Mouse (Mus musculus): ENCODE measurements around the gene Megf11. TPM values are rescaled to one million over a fixed set of nuclear protein-coding genes. Genes with fewer than 3 reads are reported as not detected.

Gene Megf11
- polyA plus RNA-seq, 1 experiment from 2014 or later, result 17.8 TPM

DNA sequence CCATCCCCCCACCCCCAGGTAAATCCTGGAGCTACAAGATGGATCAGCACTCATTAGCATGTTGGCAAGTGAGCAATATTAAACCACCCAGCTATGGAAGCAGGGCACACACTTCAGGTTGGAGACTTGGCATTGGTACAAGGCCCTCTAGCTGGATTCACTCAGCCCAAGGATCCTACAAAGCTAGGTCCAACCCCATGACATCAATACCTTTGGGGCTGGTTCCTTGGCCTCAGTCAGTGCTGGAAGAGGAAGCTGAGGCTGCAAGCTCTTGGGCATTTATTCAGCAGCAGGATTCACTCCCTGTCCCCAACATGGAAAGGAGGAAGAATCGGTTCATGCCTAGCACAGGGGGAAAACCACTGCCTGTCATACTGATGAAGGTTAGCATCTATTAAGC, 118.6 kb downstream of the Megf11 start:
- Histone ChIP-seq H3K36me3 (no peaks in the 10 kb centered on the region), H3K27me3 (replicated peaks) (0 out of 2 replicates have a peak, but pooled peaks cover 3% of the 10 kb centered on the region), H3K4me1 (peaks cover 38% of the 10 kb centered on the region), H3K9ac (replicated peaks) (no peak overlapping the region), H3K4me2 (no peak overlapping the region), H3K27ac (replicated peaks) (no peak overlapping the region), H3K9me3 (replicated peaks) (no peaks in the 10 kb centered on the region), H3K4me3 (replicated peaks) (no peak overlapping the region)
- WGBS, result 79% methylated on average over 1 of the region's 1 CpGs
- no peak for ATAC-seq (ENCODE audit: low FRiP score)

DNA sequence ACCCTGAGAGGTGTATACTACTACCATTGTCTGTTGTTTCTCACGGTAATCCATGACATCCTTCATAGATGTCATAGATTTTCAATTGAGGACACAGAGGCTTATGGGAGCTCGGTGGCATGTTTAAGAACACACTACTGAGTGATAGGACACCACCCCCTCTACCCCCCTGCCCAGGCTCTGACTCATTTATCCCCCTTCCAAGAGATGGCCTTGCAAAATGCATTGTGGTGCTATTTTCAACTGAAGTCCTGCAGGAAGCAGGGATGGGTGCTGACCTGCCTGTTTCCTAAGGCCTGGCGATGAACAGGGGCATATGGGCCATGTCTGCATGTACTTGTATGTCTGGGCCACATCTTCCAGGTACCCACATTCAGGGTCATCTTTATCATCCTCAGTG, 119.0 kb downstream of the Megf11 start:
- Histone ChIP-seq H3K27me3 (replicated peaks) (0 out of 2 replicates have a peak, but pooled peaks cover 3% of the 10 kb centered on the region), H3K36me3 (no peaks in the 10 kb centered on the region), H3K9ac (replicated peaks) (no peak overlapping the region), H3K9me3 (replicated peaks) (no peaks in the 10 kb centered on the region), H3K4me2 (no peak overlapping the region), H3K4me3 (replicated peaks) (no peak overlapping the region), H3K4me1 (peaks cover 36% of the 10 kb centered on the region), H3K27ac (replicated peaks) (no peak overlapping the region)
- WGBS, result 89% methylated on average over 3 of the region's 3 CpGs
- ATAC-seq (ENCODE audit: low FRiP score), result no peak

DNA sequence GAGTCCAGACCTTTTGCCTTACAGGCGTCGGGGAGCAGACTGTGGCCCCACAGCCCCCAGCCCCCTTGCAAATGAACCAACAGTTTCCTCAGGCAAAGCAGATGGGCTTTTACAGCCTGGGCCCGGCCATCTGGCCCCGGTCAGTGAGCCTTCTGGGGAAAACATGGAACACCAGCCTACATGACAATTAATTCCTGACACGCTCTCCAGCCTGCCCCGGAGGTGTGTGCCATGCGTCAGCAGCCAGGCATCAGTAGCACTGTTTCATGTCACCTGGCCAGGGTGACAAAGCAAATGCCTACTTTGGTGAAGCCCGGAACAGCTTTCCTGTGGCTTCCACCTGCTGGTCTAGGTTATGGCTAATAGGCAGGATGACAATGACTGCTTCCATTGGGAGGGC, 119.5 kb downstream of the Megf11 start:
- no peaks in the 10 kb centered on the region for H3K9me3 ChIP-seq (replicated peaks)
- no peak for ATAC-seq (ENCODE audit: low FRiP score)
- H3K4me2 ChIP-seq, result no peak overlapping the region
- 0 out of 2 replicates have a peak, but pooled peaks cover 3% of the 10 kb centered on the region for H3K27me3 ChIP-seq (replicated peaks)
- no peak overlapping the region for H3K4me3 ChIP-seq (replicated peaks)
- H3K9ac ChIP-seq (replicated peaks), result no peak overlapping the region
- no peaks in the 10 kb centered on the region for H3K36me3 ChIP-seq
- H3K27ac ChIP-seq (replicated peaks), result no peak overlapping the region
- peaks cover 36% of the 10 kb centered on the region for H3K4me1 ChIP-seq
- 36% methylated on average over 8 of the region's 8 CpGs for WGBS

DNA sequence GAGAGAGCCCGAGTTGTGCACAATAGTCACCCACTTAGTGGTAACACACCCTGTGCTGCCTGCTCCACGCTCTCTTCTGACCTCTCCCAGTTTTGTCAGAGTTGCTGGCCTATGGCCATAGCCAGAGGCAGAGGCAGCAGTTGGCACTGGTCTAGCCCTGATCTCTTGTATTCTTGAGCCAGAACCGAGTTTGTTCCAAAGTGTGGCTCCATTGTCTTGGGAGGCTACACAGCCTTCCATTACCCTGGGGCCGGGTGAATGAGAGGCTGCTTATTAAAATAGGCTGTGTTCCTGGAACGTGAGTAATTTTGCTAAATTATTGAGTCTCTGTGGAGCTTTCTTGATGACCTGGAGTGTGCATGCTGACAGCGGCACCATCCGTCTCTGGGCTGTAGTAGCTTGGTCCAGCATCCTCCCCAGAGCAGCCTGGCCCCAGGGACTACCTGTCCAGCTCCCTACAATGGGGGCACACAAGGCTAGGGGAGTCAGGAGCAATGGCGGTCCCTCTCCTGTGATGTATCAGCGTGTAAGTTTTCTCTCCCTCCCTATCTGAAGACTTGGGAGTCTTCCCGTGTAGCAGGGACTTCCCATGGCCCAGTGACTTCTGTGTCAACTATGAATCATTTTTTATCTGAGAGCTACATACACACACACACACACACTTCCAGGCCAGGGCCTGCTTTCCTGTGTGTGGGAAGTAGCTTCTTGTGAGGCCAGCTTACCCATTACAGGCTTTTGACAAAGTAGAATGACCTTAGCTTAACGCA, 121.2 kb downstream of the Megf11 start:
- H3K36me3 ChIP-seq, result no peaks in the 10 kb centered on the region
- no peak overlapping the region for H3K4me2 ChIP-seq
- 56% methylated on average over 11 of the region's 11 CpGs for WGBS
- no peak overlapping the region for H3K9ac ChIP-seq (replicated peaks)
- no peak overlapping the region for H3K4me3 ChIP-seq (replicated peaks)
- no peak overlapping the region for H3K27ac ChIP-seq (replicated peaks)
- ATAC-seq (ENCODE audit: low FRiP score), result no peak; the same call in 1 of the 2 replicates
- H3K4me1 ChIP-seq, result peaks cover 36% of the 10 kb centered on the region
- no peaks in the 10 kb centered on the region for H3K9me3 ChIP-seq (replicated peaks)
- H3K27me3 ChIP-seq (replicated peaks), result 0 out of 2 replicates have a peak, but pooled peaks cover 3% of the 10 kb centered on the region

DNA sequence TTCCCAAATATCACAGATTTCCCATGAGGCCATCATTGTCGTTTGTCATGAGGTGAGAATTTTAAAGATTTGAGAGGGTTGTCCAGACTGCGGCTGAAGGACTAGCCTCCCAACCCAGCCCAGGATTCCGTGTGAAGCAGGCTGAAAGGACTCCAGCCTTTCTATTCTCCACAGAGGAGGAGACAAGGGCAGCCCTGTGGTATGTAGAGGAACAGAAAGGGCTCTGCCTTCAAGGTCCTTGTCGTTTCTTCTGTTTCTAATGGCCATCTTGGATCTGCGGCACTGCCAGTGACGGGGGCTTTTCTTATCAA, 121.7 kb downstream of the Megf11 start:
- no peak overlapping the region for H3K9ac ChIP-seq (replicated peaks)
- no peak overlapping the region for H3K27ac ChIP-seq (replicated peaks)
- WGBS, result 47% methylated on average over 6 of the region's 6 CpGs
- H3K27me3 ChIP-seq (replicated peaks), result 0 out of 2 replicates have a peak, but pooled peaks cover 6% of the 10 kb centered on the region
- no peaks in the 10 kb centered on the region for H3K9me3 ChIP-seq (replicated peaks)
- H3K4me2 ChIP-seq, result no peak overlapping the region
- H3K4me1 ChIP-seq, result peaks cover 36% of the 10 kb centered on the region
- ATAC-seq (ENCODE audit: low FRiP score), result no peak
- H3K36me3 ChIP-seq, result no peaks in the 10 kb centered on the region
- no peak overlapping the region for H3K4me3 ChIP-seq (replicated peaks)

DNA sequence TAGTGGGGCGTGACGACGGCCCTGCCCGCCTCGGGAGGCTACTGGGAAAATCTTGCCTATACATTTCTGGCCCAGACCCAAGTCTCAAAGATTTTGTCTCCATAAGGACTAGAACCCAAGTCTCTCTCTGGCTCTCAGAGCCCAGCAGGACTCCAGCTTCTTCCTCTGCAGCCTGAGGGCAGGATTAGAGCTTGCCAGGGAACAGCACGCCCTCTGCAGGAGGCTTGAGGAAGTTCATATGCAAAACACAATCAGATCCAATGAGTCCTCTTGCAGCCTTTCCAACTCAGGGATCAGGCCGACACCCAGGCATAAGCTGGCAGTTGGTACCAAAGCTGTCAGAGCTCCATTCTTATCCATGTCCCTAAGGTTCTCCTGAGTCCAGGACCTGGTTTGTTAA, 122.6 kb downstream of the Megf11 start:
- H3K36me3 ChIP-seq, result no peaks in the 10 kb centered on the region
- no peak overlapping the region for H3K4me2 ChIP-seq
- H3K4me3 ChIP-seq (replicated peaks), result no peak overlapping the region
- no peak overlapping the region for H3K27ac ChIP-seq (replicated peaks)
- H3K27me3 ChIP-seq (replicated peaks), result 0 out of 2 replicates have a peak, but pooled peaks cover 6% of the 10 kb centered on the region
- 15% methylated on average over 7 of the region's 7 CpGs for WGBS
- ATAC-seq (ENCODE audit: low FRiP score), result no peak
- H3K4me1 ChIP-seq, result peaks cover 35% of the 10 kb centered on the region
- H3K9me3 ChIP-seq (replicated peaks), result no peaks in the 10 kb centered on the region
- no peak overlapping the region for H3K9ac ChIP-seq (replicated peaks)

DNA sequence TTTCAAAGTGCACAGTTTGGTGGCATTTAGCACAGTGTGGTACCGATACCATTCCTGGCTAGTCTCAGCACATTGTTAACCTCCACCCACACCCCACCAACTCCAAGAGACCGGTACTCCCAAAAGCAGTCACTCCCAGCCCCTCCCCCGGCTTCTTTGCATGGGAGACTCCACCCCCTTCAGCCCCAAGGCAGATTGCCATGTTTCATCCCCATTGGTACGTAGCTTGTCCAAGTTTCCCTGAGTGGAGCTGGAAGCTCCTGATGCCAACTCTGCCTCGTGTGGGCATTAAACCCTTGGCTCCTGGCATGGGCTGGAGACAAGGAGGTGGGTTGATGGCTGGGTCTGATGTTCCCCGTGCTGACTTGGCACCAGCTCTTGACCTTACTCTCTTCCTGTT, 129.4 kb downstream of the Megf11 start:
- no peak overlapping the region for H3K9ac ChIP-seq (replicated peaks)
- peaks cover 5% of the 10 kb centered on the region; the same call in 1 of the 2 replicates for H3K4me1 ChIP-seq
- no peak overlapping the region for H3K27ac ChIP-seq (replicated peaks)
- H3K4me2 ChIP-seq, result no peak overlapping the region
- H3K27me3 ChIP-seq (replicated peaks), result 0 out of 2 replicates have a peak, but pooled peaks cover 3% of the 10 kb centered on the region
- ATAC-seq (ENCODE audit: low FRiP score), result no peak
- H3K36me3 ChIP-seq, result no peaks in the 10 kb centered on the region
- no peak overlapping the region for H3K4me3 ChIP-seq (replicated peaks)
- H3K9me3 ChIP-seq (replicated peaks), result no peaks in the 10 kb centered on the region
- WGBS, result 50% methylated on average over 6 of the region's 6 CpGs

DNA sequence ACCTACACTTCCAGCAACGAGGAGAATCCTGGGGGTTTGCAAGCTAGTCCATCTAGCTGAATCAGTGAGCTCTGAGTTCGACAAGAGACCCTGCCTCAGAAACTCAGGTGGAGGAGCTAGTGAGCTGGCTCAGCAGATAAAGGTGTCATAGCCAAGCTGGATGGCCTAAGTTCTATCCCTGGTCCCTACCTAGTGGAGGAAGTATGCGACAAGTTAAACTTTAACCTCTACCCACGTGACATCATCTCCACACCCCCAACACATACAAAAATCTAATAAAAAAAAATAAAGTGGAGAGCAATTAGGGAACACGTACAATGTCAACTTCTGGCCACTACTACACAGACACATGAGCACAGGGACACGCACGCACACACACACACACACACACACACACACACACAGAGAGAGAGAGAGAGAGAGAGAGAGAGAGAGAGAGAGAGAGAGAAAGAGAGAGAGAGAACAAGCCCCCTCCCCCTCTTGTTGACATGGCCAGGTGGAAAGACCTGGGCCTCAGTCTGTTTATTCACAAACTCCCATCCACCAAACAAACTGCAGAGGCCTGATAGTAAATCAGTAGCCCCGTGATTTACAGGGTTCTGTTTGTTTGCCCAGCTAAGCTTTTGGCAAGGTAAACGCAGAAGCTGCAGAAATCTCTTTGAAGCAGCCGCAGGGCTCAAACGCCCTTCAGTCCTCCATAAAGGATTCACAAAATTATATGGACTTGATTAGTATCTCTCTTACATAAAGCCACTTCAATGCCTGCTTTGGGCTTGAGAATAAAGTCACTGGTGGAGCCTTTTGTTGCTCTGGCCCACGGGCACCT, 134.7 kb downstream of the Megf11 start:
- ATAC-seq (ENCODE audit: low FRiP score), result no peak
- 0 out of 2 replicates have a peak overlapping the region, but pooled peaks have one; percentile 18 for H3K27ac ChIP-seq (replicated peaks)
- no peak overlapping the region for H3K4me2 ChIP-seq
- H3K9ac ChIP-seq (replicated peaks), result no peak overlapping the region
- H3K36me3 ChIP-seq, result no peaks in the 10 kb centered on the region
- H3K4me1 ChIP-seq, result peaks cover 21% of the 10 kb centered on the region
- H3K27me3 ChIP-seq (replicated peaks), result 0 out of 2 replicates have a peak, but pooled peaks cover 6% of the 10 kb centered on the region
- H3K4me3 ChIP-seq (replicated peaks), result no peak overlapping the region
- no peaks in the 10 kb centered on the region for H3K9me3 ChIP-seq (replicated peaks)
- whole genome bisulfite sequencing, result 53% methylated on average over 12 of the region's 12 CpGs

DNA sequence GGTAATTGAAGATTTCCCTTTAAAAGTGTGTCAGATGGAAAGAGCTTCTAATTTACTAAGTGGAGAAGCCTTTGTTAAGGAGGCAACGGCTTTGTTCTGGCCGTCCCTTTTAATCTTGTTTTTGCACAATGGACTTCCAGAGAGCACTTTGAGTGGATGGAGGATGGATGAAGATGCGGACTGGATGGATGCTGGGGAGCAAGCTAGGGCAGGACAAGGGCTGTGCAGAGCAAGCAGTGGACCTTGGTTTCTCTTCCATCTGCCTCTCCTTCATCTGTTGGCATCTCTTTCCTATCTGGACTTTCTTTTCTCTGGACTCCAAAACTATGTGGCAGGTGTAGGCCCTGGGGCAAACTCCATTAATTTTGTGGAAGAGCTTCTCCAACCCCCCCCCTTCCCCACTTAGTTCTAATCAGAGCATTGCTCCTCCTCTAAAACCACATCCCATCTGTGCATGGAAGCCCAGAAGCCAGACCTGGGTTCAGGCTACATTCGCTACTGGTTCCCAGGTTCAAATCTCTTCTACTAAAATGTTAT, 135.4 kb downstream of the Megf11 start:
- Histone ChIP-seq H3K27me3 (replicated peaks) (0 out of 2 replicates have a peak, but pooled peaks cover 11% of the 10 kb centered on the region), H3K9me3 (replicated peaks) (no peaks in the 10 kb centered on the region), H3K4me3 (replicated peaks) (no peak overlapping the region), H3K4me2 (no peak overlapping the region), H3K36me3 (no peaks in the 10 kb centered on the region), H3K27ac (replicated peaks) (no peak overlapping the region), H3K9ac (replicated peaks) (no peak overlapping the region), H3K4me1 (peaks cover 19% of the 10 kb centered on the region)
- no peak for ATAC-seq (ENCODE audit: low FRiP score)
- WGBS, result 38% methylated on average over 4 of the region's 4 CpGs

DNA sequence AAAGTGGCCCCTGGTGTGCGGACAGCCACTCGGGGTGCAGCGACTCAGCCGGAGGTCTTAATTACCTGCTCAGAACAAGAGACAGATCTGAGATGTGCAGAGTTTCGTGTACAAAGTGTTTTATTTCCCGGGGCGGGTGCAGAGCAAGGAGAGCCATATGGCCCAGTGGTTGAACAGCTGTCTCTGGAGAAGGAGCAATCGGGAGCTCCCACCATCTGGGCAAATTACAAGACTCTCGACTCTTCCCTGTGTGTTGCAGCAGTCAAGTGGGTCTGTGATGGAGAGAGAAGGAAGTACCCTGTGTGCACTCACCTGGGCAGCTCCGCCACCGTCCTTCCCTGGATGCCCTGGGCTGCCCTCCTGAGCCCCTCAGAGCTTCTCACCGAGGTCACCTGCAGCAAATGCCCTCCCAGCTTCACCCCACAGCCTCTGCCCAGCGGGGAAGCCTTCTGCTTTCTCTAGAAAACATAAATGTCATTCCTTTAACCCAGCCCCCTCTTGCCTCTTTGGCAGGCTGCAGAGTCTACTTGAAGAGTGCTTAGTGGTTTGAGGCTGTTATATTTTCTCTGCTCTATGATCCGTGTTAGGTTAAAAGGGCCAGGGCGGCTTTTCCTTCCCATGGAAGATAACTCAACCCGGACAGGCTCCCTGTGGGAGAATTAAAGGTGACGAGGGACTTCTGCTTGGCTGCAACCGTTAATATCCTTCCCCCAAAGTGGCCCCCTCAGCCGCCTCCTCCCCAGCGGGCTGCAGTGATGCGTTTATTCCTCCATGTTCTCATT, 138.0 kb downstream of the Megf11 start:
- peak; percentile 23; the same call in 1 of the 2 replicates for ATAC-seq (ENCODE audit: low FRiP score)
- Histone ChIP-seq H3K4me1 (peaks cover 19% of the 10 kb centered on the region), H3K4me3 (replicated peaks) (no peak overlapping the region), H3K36me3 (no peaks in the 10 kb centered on the region), H3K27ac (replicated peaks) (peak overlapping the region; percentile 68), H3K27me3 (replicated peaks) (0 out of 2 replicates have a peak, but pooled peaks cover 13% of the 10 kb centered on the region), H3K9ac (replicated peaks) (no peak overlapping the region), H3K9me3 (replicated peaks) (no peaks in the 10 kb centered on the region), H3K4me2 (peak overlapping the region; percentile 27; the same call in 1 of the 2 replicates)
- WGBS, result 31% methylated on average over 21 of the region's 21 CpGs

DNA sequence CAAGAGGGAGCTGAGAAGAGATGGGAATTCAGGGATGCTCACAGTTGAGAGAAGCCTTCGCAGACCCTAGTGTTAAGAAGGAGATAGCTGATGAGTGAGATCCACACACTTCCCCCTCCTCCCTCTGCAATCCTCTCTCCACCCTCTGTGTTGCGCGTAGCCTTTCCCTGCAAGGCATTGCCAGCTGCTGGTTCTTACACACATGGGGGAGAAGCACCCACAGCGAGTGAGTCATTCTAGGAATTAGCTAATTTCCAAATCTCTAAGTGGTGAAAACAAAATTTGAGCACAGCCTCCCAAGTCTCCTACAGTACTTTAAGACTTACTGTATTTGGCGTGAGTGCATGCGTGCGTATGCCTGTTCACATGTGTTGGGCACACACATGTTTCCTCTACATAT, 142.6 kb downstream of the Megf11 start:
- Histone ChIP-seq H3K4me2 (no peak overlapping the region), H3K4me1 (peaks cover 21% of the 10 kb centered on the region), H3K9ac (replicated peaks) (no peak overlapping the region), H3K36me3 (no peaks in the 10 kb centered on the region), H3K27me3 (replicated peaks) (0 out of 2 replicates have a peak, but pooled peaks cover 12% of the 10 kb centered on the region), H3K9me3 (replicated peaks) (no peaks in the 10 kb centered on the region), H3K4me3 (replicated peaks) (no peak overlapping the region), H3K27ac (replicated peaks) (no peak overlapping the region)
- no peak for ATAC-seq (ENCODE audit: low FRiP score)
- 89% methylated on average over 7 of the region's 7 CpGs for WGBS

Data from neural tube, embryonic 15.5 days (tissue).